Mouse (Mus musculus): ENCODE measurements around the gene Lancl2. TPM values are rescaled to one million over a fixed set of nuclear protein-coding genes. Genes with fewer than 3 reads are reported as not detected.

Gene Lancl2
- 10 to 100 TPM; 88.1 to 93.9 TPM for total RNA-seq (2021)

GRCm38 (mm10) chr6:57702376-57702742 is at the start of gene Lancl2:
TSS of gene Lancl2 (plus strand) at chr6:57702540.
- DNase-seq (ENCODE audit: extremely low spot score in 1 of 2, low spot score in 1 of 2) = peak; percentile 53 to 55

- no peak for DNase-seq (ENCODE audit: extremely low spot score in 1 of 2, low spot score in 1 of 2)
Measured at GRCm38 (mm10) chr6:57661295-57661694, 41.0 kb upstream of the Lancl2 start.

DNA sequence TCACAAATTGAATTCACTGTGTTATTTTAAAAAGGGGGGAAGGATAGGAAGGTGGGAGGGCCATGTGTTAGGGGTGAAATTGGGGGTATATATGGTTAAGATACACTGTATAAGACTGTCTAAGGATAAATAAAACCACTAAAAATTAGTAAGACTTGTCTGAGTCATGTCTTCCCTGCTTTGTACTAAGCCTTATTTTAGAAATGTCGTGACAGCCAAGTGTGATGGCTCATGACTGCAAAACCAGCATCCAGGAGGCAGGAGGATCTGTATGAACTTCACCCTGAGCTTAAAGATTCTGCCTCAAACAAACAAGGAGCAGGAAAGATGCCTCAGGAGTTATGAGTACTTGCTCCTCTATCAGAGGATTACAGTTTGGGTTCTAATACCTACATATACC is 18.2 kb upstream of the Lancl2 start:
- no peak for DNase-seq (ENCODE audit: extremely low spot score in 1 of 2, low spot score in 1 of 2)

- DNase-seq (ENCODE audit: extremely low spot score in 1 of 2, low spot score in 1 of 2) = peak; percentile 57 to 61
Measured at GRCm38 (mm10) chr6:57691467-57692261, 10.7 kb upstream of the Lancl2 start, which contains the start of gene Pyurf. TSS of gene Pyurf (minus strand) at chr6:57692078.

GRCm38 (mm10) chr6:57693116-57693515 is 9.2 kb upstream of the Lancl2 start:
- DNase-seq (ENCODE audit: extremely low spot score in 1 of 2, low spot score in 1 of 2) = no peak

GRCm38 (mm10) chr6:57701686-57702085 is 654 bp upstream of the Lancl2 start:
- DNase-seq (ENCODE audit: extremely low spot score in 1 of 2, low spot score in 1 of 2) = no peak

DNA sequence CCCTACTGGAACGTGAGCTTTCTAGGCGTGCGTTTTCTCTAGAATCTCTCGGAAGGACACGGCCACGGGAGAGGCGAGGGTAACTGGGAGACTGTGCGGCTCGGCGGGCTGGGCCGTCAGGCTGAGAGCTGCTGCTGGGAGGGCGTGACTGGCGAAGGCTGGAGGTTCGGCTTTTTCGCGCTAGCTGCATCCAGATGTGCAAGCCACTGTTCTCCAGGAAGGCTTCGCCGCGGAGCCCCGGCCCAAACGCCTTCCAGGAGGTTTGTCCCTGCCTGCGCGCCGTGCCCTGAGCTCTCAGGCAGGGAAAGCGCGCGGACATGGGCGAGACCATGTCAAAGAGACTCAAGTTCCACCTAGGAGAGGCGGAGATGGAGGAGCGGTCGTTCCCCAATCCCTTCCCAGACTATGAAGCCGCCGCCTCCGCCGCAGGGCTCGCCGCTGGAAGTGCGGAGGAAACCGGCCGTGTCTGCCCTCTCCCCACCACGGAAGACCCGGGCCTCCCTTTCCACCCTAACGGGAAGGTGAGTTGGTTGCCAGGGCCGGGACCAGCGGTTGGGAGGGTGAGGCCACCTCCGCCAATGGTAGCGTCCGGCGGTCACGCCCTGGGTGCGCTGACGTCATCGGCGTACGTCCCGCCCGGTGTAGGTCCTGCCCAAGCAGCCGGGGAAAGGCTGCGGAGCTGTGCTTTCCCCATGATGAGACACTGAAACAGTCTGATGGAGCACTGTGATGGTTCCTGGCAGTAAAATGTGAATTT is 581 bp downstream of the Lancl2 start:
- peak; percentile 88 to 96 for DNase-seq (ENCODE audit: extremely low spot score in 1 of 2, low spot score in 1 of 2)

DNA sequence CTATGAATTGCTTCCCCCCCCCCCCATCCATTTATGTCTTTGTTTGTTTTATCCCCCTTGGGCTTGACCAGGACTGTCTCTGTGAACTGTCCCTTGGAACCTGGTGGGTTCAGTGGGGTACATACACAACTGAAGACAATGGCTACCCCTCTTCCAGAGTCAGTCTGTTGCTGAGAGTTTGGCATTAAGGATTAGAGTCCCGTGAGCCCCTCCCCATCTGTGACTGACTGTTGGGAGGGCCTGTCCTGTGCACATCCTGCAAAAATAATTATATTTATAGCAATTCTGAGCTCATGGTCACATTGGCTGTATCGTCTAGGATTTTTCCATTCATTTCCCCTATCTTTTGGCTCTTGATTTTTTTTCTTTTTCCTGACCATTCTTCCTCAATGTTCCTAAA is 1.4 kb downstream of the Lancl2 start:
- no peak for DNase-seq (ENCODE audit: extremely low spot score in 1 of 2, low spot score in 1 of 2)

DNA sequence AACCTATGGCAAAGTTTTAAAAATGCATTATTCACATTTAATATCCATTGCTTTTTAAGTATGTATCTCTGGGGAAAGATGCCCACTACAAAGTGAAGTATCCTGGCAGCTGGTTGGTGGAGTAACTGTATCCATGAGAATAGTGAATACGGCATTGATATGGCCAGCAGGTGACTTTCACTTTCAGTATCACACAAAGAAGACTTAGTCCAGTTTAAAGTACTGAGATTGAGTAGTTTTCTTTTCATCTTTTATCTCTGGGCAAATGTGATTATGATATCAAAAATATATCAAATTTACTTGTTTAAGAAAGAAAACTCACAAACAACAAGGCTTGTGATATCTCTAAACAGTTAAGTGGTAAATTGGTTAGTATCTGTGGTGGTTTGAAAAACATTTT is 4.4 kb downstream of the Lancl2 start:
- DNase-seq (ENCODE audit: extremely low spot score in 1 of 2, low spot score in 1 of 2) = no peak

GRCm38 (mm10) chr6:57711726-57712125 is 9.4 kb downstream of the Lancl2 start:
- DNase-seq (ENCODE audit: extremely low spot score in 1 of 2, low spot score in 1 of 2) = no peak

DNA sequence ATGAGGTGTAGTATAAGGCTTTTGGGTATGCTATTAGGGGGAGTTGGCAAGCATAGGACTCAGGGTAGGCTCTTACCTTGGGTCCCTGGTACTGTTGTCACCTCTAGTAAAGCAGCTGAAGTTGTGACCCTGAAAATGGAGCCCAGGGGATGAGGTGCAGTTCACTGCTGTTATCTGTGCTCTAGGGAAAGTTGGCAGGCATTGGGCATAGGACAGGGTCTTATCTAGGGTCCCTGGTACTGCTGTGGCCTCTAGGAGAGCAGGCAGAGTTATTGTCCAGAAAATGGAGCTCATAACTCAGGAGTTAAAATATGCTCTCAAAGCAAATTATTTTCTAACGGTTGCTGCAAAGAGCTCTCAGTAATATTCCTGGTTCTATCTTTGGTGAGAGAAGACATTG is 19.0 kb downstream of the Lancl2 start:
- no peak for DNase-seq (ENCODE audit: extremely low spot score in 1 of 2, low spot score in 1 of 2)

DNA sequence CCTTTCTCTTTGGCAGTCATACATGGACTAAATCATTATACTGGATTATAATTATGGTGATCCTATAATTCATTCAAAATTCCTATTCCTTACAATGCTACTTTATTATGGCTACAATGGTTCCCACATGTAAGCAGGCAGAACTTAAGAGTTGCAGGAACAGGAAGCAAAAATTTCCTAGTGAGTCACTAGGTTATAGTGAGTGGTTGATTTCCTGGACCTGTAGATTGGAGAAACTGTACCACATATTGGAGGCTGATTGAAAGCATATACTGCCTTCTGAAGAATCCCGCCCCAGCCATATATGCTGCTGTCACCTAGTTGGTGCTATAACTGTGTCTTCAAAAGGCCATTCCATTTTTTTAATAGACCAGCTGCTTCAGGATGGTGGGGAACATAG is 40.4 kb downstream of the Lancl2 start:
- DNase-seq (ENCODE audit: extremely low spot score in 1 of 2, low spot score in 1 of 2) = no peak

DNA sequence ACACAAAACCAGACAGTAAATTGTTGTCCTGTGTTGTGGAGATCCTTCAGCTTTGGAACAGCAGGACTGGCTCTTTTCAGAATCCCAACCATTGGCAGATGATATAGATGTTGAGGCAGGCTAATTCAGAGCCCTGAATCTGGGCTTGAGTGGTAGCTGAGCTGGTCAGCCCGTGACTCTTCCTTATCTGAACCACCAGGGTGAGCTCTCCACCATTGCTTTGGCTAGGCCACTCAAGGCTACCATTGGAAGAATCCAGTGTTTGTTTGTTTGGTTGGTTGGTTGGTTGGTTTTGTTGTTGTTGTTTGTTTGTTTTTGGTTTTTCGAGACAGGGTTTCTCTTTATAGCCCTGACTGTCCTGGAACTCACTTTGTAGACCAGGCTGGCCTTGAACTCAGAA is 41.0 kb downstream of the Lancl2 start:
- DNase-seq (ENCODE audit: extremely low spot score in 1 of 2, low spot score in 1 of 2) = no peak

- DNase-seq (ENCODE audit: extremely low spot score in 1 of 2, low spot score in 1 of 2) = no peak
Measured at GRCm38 (mm10) chr6:57744123-57744522, 41.8 kb downstream of the Lancl2 start.

DNA sequence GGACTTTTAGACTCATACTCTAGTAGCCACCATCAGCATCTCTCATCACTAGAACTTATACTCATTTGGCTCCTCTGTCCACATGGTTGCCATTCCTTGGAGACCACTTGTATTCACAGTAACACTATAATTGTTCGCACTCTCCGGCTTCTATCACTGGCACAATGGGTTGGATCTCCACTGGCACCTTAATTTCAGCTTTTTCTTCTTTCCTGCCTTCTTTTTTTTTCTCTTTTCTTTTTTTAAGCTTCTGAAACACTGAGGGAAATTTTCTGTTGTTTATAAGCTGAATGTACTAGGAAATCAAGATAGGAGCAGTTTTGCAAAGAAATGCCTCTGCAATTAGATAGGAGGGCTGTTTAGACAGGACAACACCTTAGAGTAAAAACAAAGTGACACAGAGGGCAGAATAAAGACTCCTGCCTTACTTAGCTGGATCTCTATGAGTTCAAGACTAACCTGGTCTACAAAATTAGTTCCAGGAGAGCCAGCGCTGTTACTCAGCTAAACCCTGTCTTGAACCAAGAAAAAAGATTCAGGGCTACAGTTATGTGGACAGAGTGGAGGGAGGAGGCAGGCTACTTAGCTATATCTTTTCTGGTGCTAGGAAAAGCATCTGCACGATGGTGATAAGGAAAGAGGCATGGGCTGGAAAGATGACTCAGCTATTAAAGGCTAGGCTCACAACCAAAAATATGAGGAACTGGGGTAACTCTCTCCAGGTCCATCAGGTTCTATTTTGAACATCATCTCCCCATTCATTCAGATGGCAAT is 42.8 kb downstream of the Lancl2 start:
- no peak for DNase-seq (ENCODE audit: extremely low spot score in 1 of 2, low spot score in 1 of 2)

- no peak for DNase-seq (ENCODE audit: extremely low spot score in 1 of 2, low spot score in 1 of 2)
Measured at GRCm38 (mm10) chr6:57745748-57746129, 43.4 kb downstream of the Lancl2 start.

GRCm38 (mm10) chr6:57753962-57754759 is 51.8 kb downstream of the Lancl2 start:
- DNase-seq (ENCODE audit: extremely low spot score in 1 of 2, low spot score in 1 of 2) = no peak

DNA sequence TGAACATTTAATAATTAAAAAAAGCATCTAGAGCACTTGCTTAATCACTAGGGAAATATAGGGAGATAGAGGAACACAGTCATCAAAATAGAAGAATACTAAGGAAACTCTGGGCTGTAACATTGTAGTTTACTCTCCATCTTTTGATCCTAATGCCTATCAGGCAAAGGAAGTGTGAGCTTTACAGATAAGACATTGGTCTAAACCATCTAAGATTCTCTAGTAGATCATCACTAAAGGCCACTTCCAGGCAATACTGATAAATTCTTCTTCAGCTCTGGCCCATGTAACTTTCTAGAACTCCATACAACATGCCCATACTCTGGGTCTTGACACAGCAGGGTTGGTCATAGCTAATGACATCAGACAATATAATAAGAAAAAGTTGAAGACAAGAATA is 60.7 kb downstream of the Lancl2 start:
- DNase-seq (ENCODE audit: extremely low spot score in 1 of 2, low spot score in 1 of 2) = no peak

GRCm38 (mm10) chr6:57765095-57765878 is 62.9 kb downstream of the Lancl2 start:
- DNase-seq (ENCODE audit: extremely low spot score in 1 of 2, low spot score in 1 of 2) = no peak
